Mouse (Mus musculus): ENCODE measurements around the gene Etl4.

- no peak for TF ChIP-seq CTCF (IDR thresholded peaks at IDR 0.05; ENCODE audit: low read depth)
- no peak for TF ChIP-seq EP300 (IDR thresholded peaks at IDR 0.05; ENCODE audit: low read depth)
Observed at GRCm38 (mm10) chr2:20662696-20663095, 753.1 kb downstream of the Etl4 start.

All from heart, postnatal 0 days (tissue).